Mouse (Mus musculus) hindbrain, embryonic 11.5 days (tissue): ENCODE measurements around the gene Gnb1. TPM values are rescaled to one million over a fixed set of nuclear protein-coding genes. Genes with fewer than 3 reads are reported as not detected.

Experiments used
- ATAC-seq: fragments of 200-750 bp; cut with Nextera tagmentation; 2 replicates; pipeline ENCODE4 v1.8.0; 2017; ENCODE audit warnings: mild to moderate bottlenecking, moderate TSS enrichment, moderate library complexity; ENCODE audit not compliant: low FRiP score
- DNase-seq: peaks from one replicate; pipeline ENCODE4 v3.0.0-alpha.2; 2015; ENCODE audit warnings: low spot score
- H3K27ac ChIP-seq: fragments of 300-500 bp; sonication (generic); 2 replicates; pipeline ENCODE4 v1.5.1; 2014; ENCODE audit warnings: mild to moderate bottlenecking, low read depth, low read length
- H3K27me3 ChIP-seq: fragments of 300-500 bp; sonication (generic); 2 replicates; pipeline ENCODE4 v1.6.1; 2014; ENCODE audit warnings: mild to moderate bottlenecking, low read length, moderate library complexity, mixed read lengths; ENCODE audit not compliant: control insufficient read depth, insufficient read depth
- H3K36me3 ChIP-seq: fragments of 300-500 bp; sonication (generic); 2 replicates; pipeline ENCODE4 v1.6.1; 2014; ENCODE audit warnings: mild to moderate bottlenecking, low read length, moderate library complexity, mixed read lengths; ENCODE audit not compliant: control insufficient read depth, insufficient read depth
- H3K4me1 ChIP-seq: fragments of 300-500 bp; sonication (generic); replicated peaks from 2 replicates; pipeline ENCODE4 v1.6.1; 2014; ENCODE audit warnings: low read length, mixed read lengths; ENCODE audit not compliant: control insufficient read depth, insufficient read depth
- H3K4me2 ChIP-seq: fragments of 300-500 bp; sonication (generic); replicated peaks from 2 replicates; pipeline ENCODE4 v1.6.1; 2014; ENCODE audit warnings: mild to moderate bottlenecking, low read depth, low read length
- H3K4me3 ChIP-seq: fragments of 300-500 bp; sonication (generic); 2 replicates; pipeline ENCODE4 v1.5.1; 2014; ENCODE audit warnings: low read depth, low read length
- H3K9ac ChIP-seq: fragments of 300-500 bp; sonication (generic); 2 replicates; pipeline ENCODE4 v1.6.1; 2014; ENCODE audit warnings: low read depth, low read length
- H3K9me3 ChIP-seq: fragments of 300-500 bp; sonication (generic); 2 replicates; pipeline ENCODE4 v1.6.1; 2016; ENCODE audit warnings: low read length; ENCODE audit not compliant: control insufficient read depth
- WGBS: fragments of 180-500 bp; shearing (Covaris S2); extraction: QIAGEN DNeasy Blood & Tissue Kit; methylation state at CpG from one replicate; pipeline ENCODE4 v1.1.7; 2014; 5-methylcytosine and 5-hydroxymethylcytosine counted together
- polyA plus RNA-seq: library from polyadenylated mRNA; unstranded; fragments of >200 nt; fragmentation: Nextera tagmentation; extraction: Ambion mirVana; gene quantifications from 2 replicates; pipeline ENCODE4 v1.2.1, GENCODE M21; 2014

Gene Gnb1
- polyA plus RNA-seq, 1 experiment from 2014 or later: 832 TPM

- H3K4me2 ChIP-seq: no peak overlapping the region
- no peak overlapping the region for H3K4me3 ChIP-seq
- H3K36me3 ChIP-seq: peaks cover 32% of the 10 kb centered on the region
- H3K9me3 ChIP-seq: no peaks in the 10 kb centered on the region
- no peak for DNase-seq
- no peak overlapping the region for H3K27ac ChIP-seq
- no peak overlapping the region for H3K9ac ChIP-seq
- no peaks in the 10 kb centered on the region for H3K27me3 ChIP-seq
- ATAC-seq: no peak
- H3K4me1 ChIP-seq: no peaks in the 10 kb centered on the region
- 93% methylated on average over 6 of the region's 6 CpGs for WGBS
These were observed 61.9 kb downstream of the Gnb1 start for GRCm38 (mm10) chr4:155552917-155553532.

GRCm38 (mm10) chr4:155554880-155555279 lies 63.7 kb downstream of the Gnb1 start:
- 89% methylated on average over 4 of the region's 4 CpGs for WGBS
- Histone ChIP-seq H3K27me3 (no peaks in the 10 kb centered on the region), H3K4me1 (no peaks in the 10 kb centered on the region), H3K9ac (no peak overlapping the region), H3K9me3 (no peaks in the 10 kb centered on the region), H3K4me2 (no peak overlapping the region), H3K27ac (no peak overlapping the region), H3K36me3 (peaks cover 36% of the 10 kb centered on the region), H3K4me3 (no peak overlapping the region)
- DNase-seq: no peak
- ATAC-seq: no peak

- no peak for ATAC-seq
- Histone ChIP-seq H3K27ac (no peak overlapping the region), H3K27me3 (no peaks in the 10 kb centered on the region), H3K4me2 (no peak overlapping the region), H3K4me3 (no peak overlapping the region), H3K9ac (no peak overlapping the region), H3K4me1 (no peaks in the 10 kb centered on the region), H3K9me3 (no peaks in the 10 kb centered on the region), H3K36me3 (peaks cover 37% of the 10 kb centered on the region)
- 79% methylated on average over 1 of the region's 1 CpGs for WGBS
- no peak for DNase-seq
These were observed 64.3 kb downstream of the Gnb1 start for GRCm38 (mm10) chr4:155555464-155555863.

GRCm38 (mm10) chr4:155559454-155559853 lies 68.3 kb downstream of the Gnb1 start:
- Histone ChIP-seq H3K9ac (no peak overlapping the region), H3K9me3 (no peaks in the 10 kb centered on the region), H3K4me2 (no peak overlapping the region), H3K27ac (no peak overlapping the region), H3K36me3 (peaks cover 22% of the 10 kb centered on the region), H3K4me1 (peaks cover 4% of the 10 kb centered on the region), H3K4me3 (no peak overlapping the region), H3K27me3 (no peaks in the 10 kb centered on the region)
- 79% methylated on average over 6 of the region's 6 CpGs for WGBS
- no peak for DNase-seq
- no peak for ATAC-seq

GRCm38 (mm10) chr4:155560932-155561331 lies 69.8 kb downstream of the Gnb1 start:
- no peaks in the 10 kb centered on the region for H3K27me3 ChIP-seq
- peaks cover 11% of the 10 kb centered on the region; the same call in 1 of the 2 replicates for H3K36me3 ChIP-seq
- no peak overlapping the region for H3K4me3 ChIP-seq
- H3K9me3 ChIP-seq: no peaks in the 10 kb centered on the region
- no peak overlapping the region for H3K9ac ChIP-seq
- peaks cover 4% of the 10 kb centered on the region for H3K4me1 ChIP-seq
- no peak overlapping the region for H3K27ac ChIP-seq
- 71% methylated on average over 2 of the region's 2 CpGs for WGBS
- no peak overlapping the region for H3K4me2 ChIP-seq
- DNase-seq (no peak), ATAC-seq (no peak)

- ATAC-seq (no peak), DNase-seq (no peak)
- H3K4me2 ChIP-seq: peak within 1 kb of the TSS; percentile 75
- peak within 1 kb of the TSS; percentile 38 for H3K9ac ChIP-seq
- 85% methylated on average over 7 of the region's 7 CpGs for WGBS
- no peaks in the 10 kb centered on the region for H3K9me3 ChIP-seq
- H3K27ac ChIP-seq: peak within 1 kb of the TSS; percentile 61
- H3K4me1 ChIP-seq: peaks cover 4% of the 10 kb centered on the region
- H3K27me3 ChIP-seq: no peaks in the 10 kb centered on the region
- H3K36me3 ChIP-seq: peaks cover 8% of the 10 kb centered on the region; the same call in 1 of the 2 replicates
- H3K4me3 ChIP-seq: peak within 1 kb of the TSS; percentile 65
These were observed 70.7 kb downstream of the Gnb1 start, which contains the start of gene Nadk for GRCm38 (mm10) chr4:155561661-155562442. TSS of gene Nadk (plus strand) at chr4:155562378.

- DNase-seq (peak; percentile 52), ATAC-seq (peak; percentile 43)
- Histone ChIP-seq H3K4me3 (peak overlapping the region; percentile 65), H3K27ac (peak overlapping the region; percentile 61), H3K4me2 (peak overlapping the region; percentile 75), H3K36me3 (peaks cover 8% of the 10 kb centered on the region; the same call in 1 of the 2 replicates), H3K9ac (peak overlapping the region; percentile 38), H3K4me1 (peaks cover 4% of the 10 kb centered on the region), H3K27me3 (no peaks in the 10 kb centered on the region), H3K9me3 (no peaks in the 10 kb centered on the region)
- WGBS: 6% methylated on average over 18 of the region's 19 CpGs
These were observed 71.7 kb downstream of the Gnb1 start for GRCm38 (mm10) chr4:155562725-155563399.

- Histone ChIP-seq H3K9ac (peak overlapping the region; percentile 82), H3K27ac (peak overlapping the region; percentile 89), H3K27me3 (no peaks in the 10 kb centered on the region), H3K4me3 (peak overlapping the region; percentile 65), H3K4me1 (peaks cover 4% of the 10 kb centered on the region), H3K9me3 (no peaks in the 10 kb centered on the region), H3K4me2 (peak overlapping the region; percentile 75), H3K36me3 (peaks cover 8% of the 10 kb centered on the region; the same call in 1 of the 2 replicates)
- under 1% methylated on average over 68 of the region's 69 CpGs for WGBS
- peak; percentile 96 for ATAC-seq
- peak; percentile 97 for DNase-seq
These were observed 72.5 kb downstream of the Gnb1 start for GRCm38 (mm10) chr4:155563400-155564231.
